Mouse (Mus musculus) megakaryocyte, embryonic 14.5 days (primary cell): ENCODE measurements at regions not wholly inside any gene's neighbourhood (a gene's known extent, or its start where the extent isn't known, plus 50 kb on each side); places are given as distances from the start of the nearest gene placed in this dataset.

ENCODE experiments used
- FLI1 ChIP-seq: IDR thresholded peaks from 2 replicates; pipeline ENCODE4 v1.6.1; 2012; ENCODE audit warnings: low read length, inconsistent platforms, mixed read lengths
- GATA1 ChIP-seq: IDR thresholded peaks from 3 replicates; pipeline ENCODE4 v1.6.1; 2012; ENCODE audit warnings: mixed read lengths, low read length, inconsistent platforms, borderline replicate concordance

DNA sequence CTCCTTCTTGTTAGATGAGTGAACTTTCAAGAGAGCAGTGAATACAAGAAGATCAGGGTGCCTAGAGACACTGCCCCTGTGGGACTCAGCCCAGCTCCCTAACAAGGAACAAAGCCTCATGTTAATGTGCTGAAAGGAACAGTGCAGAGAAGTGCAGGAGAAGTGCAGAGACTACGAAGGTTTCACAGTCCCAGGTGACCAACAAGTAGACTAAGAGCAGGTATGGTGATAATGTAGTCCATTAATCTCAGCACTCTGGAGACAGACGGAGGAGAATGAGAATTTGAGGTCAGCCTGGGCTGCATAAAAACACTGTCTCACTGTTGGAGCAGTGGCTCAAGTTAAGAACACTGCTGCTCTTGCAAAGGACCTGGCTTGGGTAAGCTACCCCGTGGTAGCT lies 144.1 kb downstream of the Zfp36l1 start:
- TF ChIP-seq GATA1 (no peak), FLI1 (no peak)
